Mouse (Mus musculus): ENCODE results near the gene Gm14743.
"Not testable (repeated sequence)": the region's sequence is repeated elsewhere in the genome, so short reads cannot be mapped to it uniquely, and the experiment has no call there.

Gm14743 gene

GRCm38 (mm10) chrX:78245821-78246220, at the start of gene Gm14743:
Gene Gm14743 (minus strand): TSS chrX:78245921.
- not testable (repeated sequence) for DNase-seq (ENCODE audit: low spot score in 2 of 2)

GRCm38 (mm10) chrX:78202829-78203228, 42.9 kb downstream of the Gm14743 start:
- no peak for DNase-seq (ENCODE audit: low spot score in 2 of 2)

GRCm38 (mm10) chrX:78202220-78202619, 43.5 kb downstream of the Gm14743 start:
- DNase-seq (ENCODE audit: low spot score in 2 of 2), result not testable (repeated sequence)

Measured in spleen, postnatal 36 days (tissue).